Mouse (Mus musculus) kidney, embryonic 14.5 days (tissue): ENCODE results near the gene Krtap5-5. TPM values are rescaled to one million over a fixed set of nuclear protein-coding genes. Genes with fewer than 3 reads are reported as not detected.

Experiments used
- ATAC-seq: fragments of 200-750 bp; cut with Nextera tagmentation; 2 replicates; pipeline ENCODE4 v1.8.0; 2017; ENCODE audit warnings: moderate number of reproducible peaks, mild to moderate bottlenecking, moderate TSS enrichment, moderate library complexity; ENCODE audit not compliant: low FRiP score, low TSS enrichment
- H3K27ac ChIP-seq: fragments of 300-500 bp; sonication (generic); 2 replicates; pipeline ENCODE4 v1.5.1; 2014; ENCODE audit warnings: low read depth, mild to moderate bottlenecking, low read length, moderate library complexity, mixed read lengths
- H3K27me3 ChIP-seq: fragments of 300-500 bp; sonication (generic); 2 replicates; pipeline ENCODE4 v1.6.1; 2014; ENCODE audit warnings: mild to moderate bottlenecking, low read length; ENCODE audit not compliant: control insufficient read depth, insufficient read depth
- H3K36me3 ChIP-seq: fragments of 300-500 bp; sonication (generic); 2 replicates; pipeline ENCODE4 v1.6.1; 2014; ENCODE audit warnings: low read length, mixed read lengths; ENCODE audit not compliant: control insufficient read depth, insufficient read depth
- H3K4me1 ChIP-seq: fragments of 300-500 bp; sonication (generic); 2 replicates; pipeline ENCODE4 v1.6.1; 2014; ENCODE audit warnings: low read length, mixed read lengths; ENCODE audit not compliant: control insufficient read depth, insufficient read depth
- H3K4me2 ChIP-seq: fragments of 300-500 bp; sonication (generic); replicated peaks from 2 replicates; pipeline ENCODE4 v1.6.1; 2014; ENCODE audit warnings: low read depth, mild to moderate bottlenecking, low read length
- H3K4me3 ChIP-seq: fragments of 300-500 bp; sonication (generic); 2 replicates; pipeline ENCODE4 v1.5.1; 2014; ENCODE audit warnings: mild to moderate bottlenecking, low read length
- H3K9ac ChIP-seq: fragments of 300-500 bp; sonication (generic); 2 replicates; pipeline ENCODE4 v1.6.1; 2014; ENCODE audit warnings: low read depth, mild to moderate bottlenecking, low read length, moderate library complexity
- H3K9me3 ChIP-seq: fragments of 300-500 bp; sonication (generic); 2 replicates; pipeline ENCODE4 v1.6.1; 2016; ENCODE audit warnings: low read length; ENCODE audit not compliant: control insufficient read depth
- WGBS: fragments of 180-500 bp; shearing (Covaris S2); extraction: QIAGEN DNeasy Blood & Tissue Kit; methylation state at CpG from one replicate; pipeline ENCODE4 v1.1.7; 2014; 5-methylcytosine and 5-hydroxymethylcytosine counted together
- polyA plus RNA-seq: library from polyadenylated mRNA; unstranded; fragments of >200 nt; fragmentation: Nextera tagmentation; extraction: Ambion mirVana; gene quantifications from 2 replicates; pipeline ENCODE4 v1.2.1, GENCODE M21; 2014

Krtap5-5 gene
- polyA plus RNA-seq, 1 experiment from 2014 or later = not detected

- 47% methylated on average over 1 of the region's 1 CpGs for WGBS
- Histone ChIP-seq H3K4me3 (no peak overlapping the region), H3K36me3 (no peaks in the 10 kb centered on the region), H3K4me1 (no peaks in the 10 kb centered on the region), H3K27ac (no peak overlapping the region), H3K9me3 (no peaks in the 10 kb centered on the region), H3K9ac (no peak overlapping the region), H3K4me2 (no peak overlapping the region), H3K27me3 (no peaks in the 10 kb centered on the region)
- ATAC-seq = no peak
Observed at GRCm38 (mm10) chr7:142181021-142181420, 48.8 kb downstream of the Krtap5-5 start.

Other genes starting within 250 kb of the Krtap5-5 start
- gene Mob2, start 168.9 kb downstream of the Krtap5-5 start, polyA plus RNA-seq = 63.8 and 65.8 TPM in 2 replicates
- 1.2 and 1.3 TPM in 2 replicates for gene Dusp8, start 134.1 kb downstream of the Krtap5-5 start, polyA plus RNA-seq
- gene Gm45618, start 109.2 kb downstream of the Krtap5-5 start, polyA plus RNA-seq = not detected in 2 replicates
- not detected in 2 replicates for gene Gm39115, start 93.9 kb downstream of the Krtap5-5 start, polyA plus RNA-seq
- not detected in 2 replicates for gene Gm45337, start 85.4 kb downstream of the Krtap5-5 start, polyA plus RNA-seq
- not detected in 2 replicates for gene Gm29735, start 72.9 kb downstream of the Krtap5-5 start, polyA plus RNA-seq
- gene Gm4553, start 64.2 kb downstream of the Krtap5-5 start, polyA plus RNA-seq = not detected in 2 replicates
- not detected in 2 replicates for gene Krtap5-2, start 54.0 kb downstream of the Krtap5-5 start, polyA plus RNA-seq
- not detected in 2 replicates for gene Gm10153, start 39.6 kb downstream of the Krtap5-5 start, polyA plus RNA-seq
- gene Krtap5-3, start 28.6 kb downstream of the Krtap5-5 start, polyA plus RNA-seq = not detected in 2 replicates
- gene Gm7579, start 18.1 kb downstream of the Krtap5-5 start, polyA plus RNA-seq = not detected in 2 replicates
- not detected in 2 replicates for gene Gm40460, start 11.1 kb upstream of the Krtap5-5 start, polyA plus RNA-seq
- not detected in 2 replicates for gene Gm2431, start 28.4 kb upstream of the Krtap5-5 start, polyA plus RNA-seq
- not detected in 2 replicates for gene Gm4559, start 44.4 kb upstream of the Krtap5-5 start, polyA plus RNA-seq
- gene Krtap5-1, start 67.1 kb upstream of the Krtap5-5 start, polyA plus RNA-seq = not detected in 2 replicates
- not detected in 2 replicates for gene Krtap5-4, start 73.6 kb upstream of the Krtap5-5 start, polyA plus RNA-seq
- gene Ifitm10, start 143.8 kb upstream of the Krtap5-5 start, polyA plus RNA-seq = 1.4 and 1.7 TPM in 2 replicates
- not detected in 2 replicates for gene Gm49369, start 152.7 kb upstream of the Krtap5-5 start, polyA plus RNA-seq
- 223 and 260 TPM in 2 replicates for gene Ctsd, start 158.1 kb upstream of the Krtap5-5 start, polyA plus RNA-seq
- gene Syt8, start 204.9 kb upstream of the Krtap5-5 start, polyA plus RNA-seq = not detected in 2 replicates
- 3.1 and 3.7 TPM in 2 replicates for gene Tnni2, start 211.8 kb upstream of the Krtap5-5 start, polyA plus RNA-seq
- 92.8 and 124 TPM in 2 replicates for gene Lsp1, start 230.8 kb upstream of the Krtap5-5 start, polyA plus RNA-seq